Mouse (Mus musculus) spleen, postnatal 36 days (tissue): ENCODE results near the gene Oog4.
"Not testable (repeated sequence)": the region's sequence is repeated elsewhere in the genome, so short reads cannot be mapped to it uniquely, and the experiment has no call there.

ENCODE experiments used
- DNase-seq, 2 experiments: peaks; one replicate each; pipeline ENCODE4 v3.0.0; 2022; ENCODE audit warnings: low spot score in 2 of 2, mixed read lengths in 1 of 2

The Oog4 gene

GRCm38 (mm10) chr4:143450224-143450623 is at the start of gene Oog4:
Gene Oog4, minus strand, starts transcription at chr4:143450324.
- no peak for DNase-seq

GRCm38 (mm10) chr4:143426770-143427169 is 23.4 kb downstream of the Oog4 start:
- not testable (repeated sequence) for DNase-seq

- no peak for DNase-seq
These were observed 36.0 kb downstream of the Oog4 start for GRCm38 (mm10) chr4:143414121-143414520.

- DNase-seq, result no peak
These were observed 36.5 kb downstream of the Oog4 start for GRCm38 (mm10) chr4:143413621-143414020.

GRCm38 (mm10) chr4:143412219-143413092 is 37.7 kb downstream of the Oog4 start, which contains the start of gene Pramef8:
Gene Pramef8, plus strand, starts transcription at chr4:143412426.
- DNase-seq, result peak; percentile 79 to 88

GRCm38 (mm10) chr4:143411566-143412218 is 38.4 kb downstream of the Oog4 start:
- DNase-seq, result no peak

GRCm38 (mm10) chr4:143394181-143394580 is 55.9 kb downstream of the Oog4 start, which contains the start of gene Pramel1:
Gene Pramel1, plus strand, starts transcription at chr4:143394428.
- DNase-seq, result no peak

GRCm38 (mm10) chr4:143388955-143389702 is 61.0 kb downstream of the Oog4 start:
- no peak for DNase-seq
